10 mouse cellular contexts compared by ENCODE assay signal in genomic region chr6:89585696-89586095, GRCm38 (mm10). TPM values are rescaled to one million over a fixed set of nuclear protein-coding genes. Genes with fewer than 3 reads are reported as not detected.
DNase-seq lines count a peak whose midpoint lies in the region; ATAC-seq and TF ChIP-seq lines count a peak whose summit lies in the region.
"Had no signal": no experiment of that assay in that cellular context is flagged by ENCODE, and none has a peak within 500 bp of the region (broad histone marks: within the 10 kb centered on the region; RNA-seq: fewer than 3 reads in every experiment).

No protein-coding gene starts in this region.

- H3K4me3 ChIP-seq in testis, adult 2 months (ENCODE audit: control insufficient read depth, low read depth, low read length): no peak overlapping the region
- no peak overlapping the region for H3K4me3 ChIP-seq in hindbrain, embryonic 16.5 days (ENCODE audit: low read length)
- H3K4me3 ChIP-seq: stomach, embryonic 15.5 days had no signal

- ATAC-seq in hindbrain, embryonic 16.5 days: peak; percentile 60; the same call in 1 of the 2 replicates
- ATAC-seq: liver, postnatal 0 days had no signal

- no peaks in the 10 kb centered on the region for H3K4me1 ChIP-seq in testis, adult 2 months (ENCODE audit: control insufficient read depth, insufficient read depth, low read length)
- peaks cover 12% of the 10 kb centered on the region for H3K4me1 ChIP-seq in hindbrain, embryonic 16.5 days (ENCODE audit: control insufficient read depth, insufficient read depth, low read depth, low read length)
- H3K4me1 ChIP-seq: stomach, embryonic 15.5 days had no signal

- H3K27me3 ChIP-seq in testis, adult 2 months (ENCODE audit: control insufficient read depth, insufficient read depth, low read length): no peaks in the 10 kb centered on the region
- no peaks in the 10 kb centered on the region for H3K27me3 ChIP-seq in hindbrain, embryonic 16.5 days (replicated peaks; ENCODE audit: control insufficient read depth, insufficient read depth, low read length)
- H3K27me3 ChIP-seq: stomach, embryonic 15.5 days had no signal

- H3K9me3 ChIP-seq in hindbrain, embryonic 16.5 days (ENCODE audit: control insufficient read depth, low read length): no peaks in the 10 kb centered on the region
- H3K9me3 ChIP-seq: stomach, embryonic 15.5 days had no signal

- H3K36me3 ChIP-seq in testis, adult 2 months (ENCODE audit: control insufficient read depth, insufficient read depth, low read length): no peaks in the 10 kb centered on the region; the same call in none of the 2 replicates
- H3K36me3 ChIP-seq in hindbrain, embryonic 16.5 days (ENCODE audit: control insufficient read depth, insufficient read depth, low read length): no peaks in the 10 kb centered on the region
- H3K36me3 ChIP-seq: stomach, embryonic 15.5 days had no signal

- H3K9ac ChIP-seq in hindbrain, embryonic 16.5 days (ENCODE audit: low read depth, low read length): no peak overlapping the region
- H3K9ac ChIP-seq: liver, postnatal 0 days; stomach, embryonic 15.5 days had no signal

- H3K4me2 ChIP-seq in hindbrain, embryonic 16.5 days (ENCODE audit: low read length): no peak overlapping the region
- H3K4me2 ChIP-seq: stomach, embryonic 15.5 days had no signal

- TF ChIP-seq POLR2A in testis, adult 2 months (IDR thresholded peaks at IDR 0.05; ENCODE audit: control insufficient read depth, low read depth, low read length): no peak

- TF ChIP-seq CTCF in testis, adult 2 months (IDR thresholded peaks at IDR 0.05; ENCODE audit: control insufficient read depth, insufficient read depth, insufficient replicate concordance, low read depth, low read length): no peak

- intact Hi-C loops in gastrocnemius, postnatal 14 days (cut with DNase I; ENCODE audit: low total_unique reads): no loop called here

- DNase-seq in gastrocnemius, adult 18-20 months (ENCODE audit: low spot score): peak; percentile 9
- DNase-seq in gastrocnemius, postnatal 14 days: no peak
- no peak for DNase-seq in testis, postnatal 10 days (ENCODE audit: low spot score)
- peak; percentile 21 for DNase-seq in skeletal muscle tissue, adult 2 months (ENCODE audit: low read depth, low spot score)
- no peak for DNase-seq in right cerebral cortex, adult 2 months (ENCODE audit: low spot score in 2 of 2)
- no peak for DNase-seq in kidney, adult 8-10 months
- DNase-seq: liver, postnatal 0 days had no signal

- H3K27ac ChIP-seq in testis, adult 2 months (ENCODE audit: control insufficient read depth, insufficient read depth, low read depth, low read length): peak overlapping the region; percentile 36; the same call in 1 of the 2 replicates
- no peak overlapping the region; the same call in 1 of the 2 replicates for H3K27ac ChIP-seq in hindbrain, embryonic 16.5 days (ENCODE audit: low read depth, low read length)
- H3K27ac ChIP-seq: stomach, embryonic 15.5 days had no signal

RNA-seq across cellular contexts. Expression of gene Chchd6, which starts 9.8 kb away (rescaled TPM):
- total RNA-seq in gastrocnemius, adult 18-20 months (2021): 1 to 10 TPM; 3.7 to 4.7 TPM
- 1 to 10 TPM; 2.7 to 3.3 TPM for total RNA-seq in gastrocnemius, postnatal 14 days (2021)
- 677 and 783 TPM in 2 replicates for polyA plus RNA-seq in testis, adult 2 months (2012; rRNA removed)
- 185 and 201 TPM in 2 replicates for polyA plus RNA-seq in hindbrain, embryonic 16.5 days (2015; fragmentation: Nextera tagmentation; extraction: Ambion mirVana)

RNA-seq across cellular contexts. Expression of gene Txnrd3, which starts 58.1 kb away (rescaled TPM):
- 1 to 10 TPM; 3.5 to 4.6 TPM for total RNA-seq in gastrocnemius, adult 18-20 months (2021)
- total RNA-seq in gastrocnemius, postnatal 14 days (2021): 1 to 10 TPM; 7.2 to 8.5 TPM
- polyA plus RNA-seq in testis, adult 2 months (2012; rRNA removed): 199 and 208 TPM in 2 replicates
- polyA plus RNA-seq in hindbrain, embryonic 16.5 days (2015; fragmentation: Nextera tagmentation; extraction: Ambion mirVana): 12.9 and 15.0 TPM in 2 replicates

Comparison
In these comparisons a context has a peak if more than half of its experiments do, and no peak if none do; other contexts are left out.
1. DNase-seq: peak in gastrocnemius, adult 18-20 months (single experiment) and skeletal muscle tissue, adult 2 months (single experiment); none in gastrocnemius, postnatal 14 days (single experiment), testis, postnatal 10 days (single experiment), right cerebral cortex, adult 2 months (0 of 2) and kidney, adult 8-10 months (0 of 2).